Mouse (Mus musculus) forebrain, embryonic 13.5 days (tissue): ENCODE results near the gene Pwp2. TPM values are rescaled to one million over a fixed set of nuclear protein-coding genes. Genes with fewer than 3 reads are reported as not detected.
"Not testable (repeated sequence)": the region's sequence is repeated elsewhere in the genome, so short reads cannot be mapped to it uniquely, and the experiment has no call there.

ENCODE experiments used
- ATAC-seq: fragments of 200-750 bp; cut with Nextera tagmentation; 2 replicates; pipeline ENCODE4 v1.8.0; 2017
- H3K27ac ChIP-seq: fragments of 300-500 bp; sonication (generic); 2 replicates; pipeline ENCODE4 v1.5.1; 2015; ENCODE audit warnings: inconsistent platforms, mild to moderate bottlenecking, moderate library complexity
- H3K27me3 ChIP-seq: fragments of 300-500 bp; sonication (generic); 2 replicates; pipeline ENCODE4 v1.6.1; 2015; ENCODE audit warnings: mild to moderate bottlenecking, inconsistent platforms
- H3K36me3 ChIP-seq: fragments of 300-500 bp; sonication (generic); 2 replicates; pipeline ENCODE4 v1.6.1; 2015; ENCODE audit warnings: mild to moderate bottlenecking, inconsistent platforms; ENCODE audit not compliant: poor library complexity, severe bottlenecking
- H3K4me1 ChIP-seq: fragments of 300-500 bp; sonication (generic); 2 replicates; pipeline ENCODE4 v1.6.1; 2015; ENCODE audit warnings: inconsistent platforms
- H3K4me2 ChIP-seq: fragments of 300-500 bp; sonication (generic); 2 replicates; pipeline ENCODE4 v1.6.1; 2015; ENCODE audit warnings: inconsistent platforms, mild to moderate bottlenecking, moderate library complexity
- H3K4me3 ChIP-seq: fragments of 300-500 bp; sonication (generic); 2 replicates; pipeline ENCODE4 v1.5.1; 2015; ENCODE audit warnings: mild to moderate bottlenecking, inconsistent platforms
- H3K9ac ChIP-seq: fragments of 300-500 bp; sonication (generic); 2 replicates; pipeline ENCODE4 v1.6.1; 2015; ENCODE audit warnings: mild to moderate bottlenecking, inconsistent platforms
- H3K9me3 ChIP-seq: fragments of 300-500 bp; sonication (generic); replicated peaks from 2 replicates; pipeline ENCODE4 v1.6.1; 2016; ENCODE audit warnings: inconsistent platforms
- WGBS: fragments of 180-500 bp; shearing (Covaris S2); methylation state at CpG from one replicate; pipeline ENCODE4 v1.1.7; 2015; 5-methylcytosine and 5-hydroxymethylcytosine counted together
- polyA plus RNA-seq: library from polyadenylated mRNA; unstranded; fragments of >200 nt; fragmentation: Nextera tagmentation; extraction: Ambion mirVana; gene quantifications from 2 replicates; pipeline ENCODE4 v1.2.1, GENCODE M21; 2015

Pwp2 gene
- polyA plus RNA-seq, 1 experiment from 2014 or later, result 19.1 TPM

GRCm38 (mm10) chr10:78135947-78136346, 49.0 kb downstream of the Pwp2 start:
- H3K4me2 ChIP-seq, result no peak overlapping the region
- ATAC-seq, result no peak
- 78% methylated on average over 5 of the region's 5 CpGs for WGBS
- peaks cover 10% of the 10 kb centered on the region for H3K4me1 ChIP-seq
- no peaks in the 10 kb centered on the region for H3K27me3 ChIP-seq
- H3K27ac ChIP-seq, result no peak overlapping the region
- H3K9me3 ChIP-seq, result no peaks in the 10 kb centered on the region
- H3K9ac ChIP-seq, result no peak overlapping the region
- no peaks in the 10 kb centered on the region for H3K36me3 ChIP-seq
- H3K4me3 ChIP-seq, result no peak overlapping the region

- H3K4me2 ChIP-seq, result peak overlapping the region; percentile 46
- WGBS, result 12% methylated on average over 14 of the region's 14 CpGs
- no peak overlapping the region for H3K27ac ChIP-seq
- peak; percentile 50; the same call in 1 of the 2 replicates for ATAC-seq
- no peaks in the 10 kb centered on the region for H3K36me3 ChIP-seq
- H3K27me3 ChIP-seq, result no peaks in the 10 kb centered on the region
- no peaks in the 10 kb centered on the region for H3K9me3 ChIP-seq
- H3K4me1 ChIP-seq, result peaks cover 10% of the 10 kb centered on the region
- no peak overlapping the region for H3K4me3 ChIP-seq
- H3K9ac ChIP-seq, result no peak overlapping the region
These were observed 49.8 kb downstream of the Pwp2 start for GRCm38 (mm10) chr10:78134975-78135798.

GRCm38 (mm10) chr10:78134400-78134799, 50.5 kb downstream of the Pwp2 start:
- H3K27me3 ChIP-seq, result no peaks in the 10 kb centered on the region
- 75% methylated on average over 4 of the region's 4 CpGs for WGBS
- no peak overlapping the region for H3K27ac ChIP-seq
- H3K4me1 ChIP-seq, result peaks cover 10% of the 10 kb centered on the region
- H3K4me3 ChIP-seq, result no peak overlapping the region
- H3K9ac ChIP-seq, result no peak overlapping the region
- no peak for ATAC-seq
- H3K4me2 ChIP-seq, result no peak overlapping the region
- H3K36me3 ChIP-seq, result no peaks in the 10 kb centered on the region
- H3K9me3 ChIP-seq, result no peaks in the 10 kb centered on the region

- Histone ChIP-seq H3K27ac (no peak overlapping the region), H3K4me2 (no peak overlapping the region), H3K27me3 (no peaks in the 10 kb centered on the region), H3K9ac (no peak overlapping the region), H3K4me1 (peaks cover 4% of the 10 kb centered on the region), H3K36me3 (no peaks in the 10 kb centered on the region), H3K9me3 (no peaks in the 10 kb centered on the region), H3K4me3 (no peak overlapping the region)
- 86% methylated on average over 4 of the region's 4 CpGs for WGBS
- ATAC-seq, result no peak
These were observed 55.0 kb downstream of the Pwp2 start for GRCm38 (mm10) chr10:78129998-78130397.

GRCm38 (mm10) chr10:78129423-78129822, 55.5 kb downstream of the Pwp2 start:
- ATAC-seq, result no peak
- no peak overlapping the region for H3K4me2 ChIP-seq
- no peaks in the 10 kb centered on the region for H3K9me3 ChIP-seq
- 61% methylated on average over 11 of the region's 11 CpGs for WGBS
- H3K4me3 ChIP-seq, result no peak overlapping the region
- no peak overlapping the region for H3K9ac ChIP-seq
- no peak overlapping the region for H3K27ac ChIP-seq
- no peaks in the 10 kb centered on the region for H3K4me1 ChIP-seq
- H3K27me3 ChIP-seq, result no peaks in the 10 kb centered on the region
- H3K36me3 ChIP-seq, result no peaks in the 10 kb centered on the region

GRCm38 (mm10) chr10:78128647-78129046, 56.3 kb downstream of the Pwp2 start:
- WGBS, result 85% methylated on average over 2 of the region's 2 CpGs
- no peak overlapping the region for H3K9ac ChIP-seq
- no peak for ATAC-seq

GRCm38 (mm10) chr10:78127931-78128330, 57.0 kb downstream of the Pwp2 start:
- Histone ChIP-seq H3K4me1 (no peaks in the 10 kb centered on the region), H3K9ac (no peak overlapping the region), H3K4me3 (no peak overlapping the region), H3K27me3 (no peaks in the 10 kb centered on the region), H3K4me2 (no peak overlapping the region), H3K36me3 (no peaks in the 10 kb centered on the region), H3K9me3 (no peaks in the 10 kb centered on the region), H3K27ac (no peak overlapping the region)
- no peak for ATAC-seq
- WGBS, result 71% methylated on average over 1 of the region's 1 CpGs

More at GRCm38 (mm10) chr10:78128647-78129046, 56.3 kb downstream of the Pwp2 start:
- no peak overlapping the region for H3K27ac ChIP-seq
- H3K27me3 ChIP-seq, result no peaks in the 10 kb centered on the region
- no peaks in the 10 kb centered on the region for H3K36me3 ChIP-seq
- no peak overlapping the region for H3K4me2 ChIP-seq
- no peaks in the 10 kb centered on the region for H3K4me1 ChIP-seq
- H3K4me3 ChIP-seq, result no peak overlapping the region
- H3K9me3 ChIP-seq, result no peaks in the 10 kb centered on the region

GRCm38 (mm10) chr10:78127046-78127870, 57.7 kb downstream of the Pwp2 start:
- ATAC-seq, result no peak
- Histone ChIP-seq H3K4me1 (no peaks in the 10 kb centered on the region), H3K36me3 (no peaks in the 10 kb centered on the region), H3K27ac (no peak overlapping the region), H3K4me3 (no peak overlapping the region), H3K4me2 (no peak overlapping the region), H3K27me3 (no peaks in the 10 kb centered on the region), H3K9ac (no peak overlapping the region), H3K9me3 (no peaks in the 10 kb centered on the region)
- WGBS, result 77% methylated on average over 9 of the region's 9 CpGs

- Histone ChIP-seq H3K4me3 (no peak overlapping the region), H3K4me2 (no peak overlapping the region), H3K27me3 (no peaks in the 10 kb centered on the region), H3K36me3 (no peaks in the 10 kb centered on the region), H3K27ac (no peak overlapping the region), H3K4me1 (no peaks in the 10 kb centered on the region), H3K9me3 (no peaks in the 10 kb centered on the region), H3K9ac (no peak overlapping the region)
- ATAC-seq, result no peak
- 95% methylated on average over 5 of the region's 5 CpGs for WGBS
These were observed 58.6 kb downstream of the Pwp2 start for GRCm38 (mm10) chr10:78126311-78126710.

- H3K4me2 ChIP-seq, H3K4me1 ChIP-seq, H3K9me3 ChIP-seq, ATAC-seq, H3K36me3 ChIP-seq, H3K9ac ChIP-seq, H3K27ac ChIP-seq, H3K4me3 ChIP-seq, H3K27me3 ChIP-seq: not testable (repeated sequence)
- 92% methylated on average over 8 of the region's 8 CpGs for WGBS
These were observed 59.9 kb downstream of the Pwp2 start for GRCm38 (mm10) chr10:78125061-78125460.

GRCm38 (mm10) chr10:78124137-78124536, 60.8 kb downstream of the Pwp2 start:
- not testable (repeated sequence) for H3K4me3 ChIP-seq, H3K4me2 ChIP-seq, H3K27me3 ChIP-seq, H3K9ac ChIP-seq, H3K36me3 ChIP-seq, H3K9me3 ChIP-seq, ATAC-seq, H3K27ac ChIP-seq, H3K4me1 ChIP-seq
- WGBS, result 64% methylated on average over 6 of the region's 6 CpGs
